Mouse (Mus musculus) ovary, adult 10 weeks (tissue): ENCODE results near the gene Olfr470. TPM values are rescaled to one million over a fixed set of nuclear protein-coding genes. Genes with fewer than 3 reads are reported as not detected.

ENCODE experiments used
- polyA plus RNA-seq: library from polyadenylated mRNA; stranded (reverse); fragments of 350-450 nt; fragmentation: Illumina TruSeq; extraction: RNeasy Lipid Tissue Mini Kit (QIAGEN cat#74804); gene quantifications from one replicate; pipeline ENCODE4 v1.2.3, GENCODE M21; 2014

Gene Olfr470
- not detected for polyA plus RNA-seq

DNA sequence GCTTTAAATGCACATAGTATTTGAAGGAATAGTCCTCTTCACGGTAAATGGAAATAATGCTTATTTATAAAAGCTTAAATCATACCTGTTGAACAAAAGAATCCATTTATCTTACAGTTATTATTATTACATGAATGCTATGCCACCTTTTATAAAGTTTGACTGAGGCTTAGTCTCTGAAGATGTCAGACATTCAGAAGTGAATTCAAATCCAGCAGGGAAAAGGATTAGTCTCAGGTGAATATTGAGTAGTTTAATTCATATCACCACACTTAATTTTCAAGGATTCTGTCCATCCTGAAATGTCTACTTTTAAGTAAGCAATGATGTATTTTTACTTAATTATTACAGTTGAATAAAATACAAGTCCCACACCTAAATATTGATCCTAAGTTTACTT is at the start of gene Olfr470:
TSS of gene Olfr470 (minus strand) at position 101 of the 400 bp plus-strand sequence.

DNA sequence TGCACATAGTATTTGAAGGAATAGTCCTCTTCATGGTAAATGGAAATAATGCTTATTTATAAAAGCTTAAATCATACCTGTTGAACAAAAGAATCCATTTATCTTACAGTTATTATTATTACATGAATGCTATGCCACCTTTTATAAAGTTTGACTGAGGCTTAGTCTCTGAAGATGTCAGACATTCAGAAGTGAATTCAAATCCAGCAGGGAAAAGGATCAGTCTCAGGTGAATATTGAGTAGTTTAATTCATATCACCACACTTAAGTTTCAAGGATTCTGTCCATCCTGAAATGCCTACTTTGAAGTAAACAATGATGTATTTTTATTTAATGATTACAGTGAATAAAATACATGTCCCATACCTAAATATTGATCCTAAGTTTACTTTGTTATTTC is 21.8 kb downstream of the Olfr470 start, which contains the start of gene Olfr469:
TSS of gene Olfr469 (minus strand) at position 101 of the 400 bp plus-strand sequence.

GRCm38 (mm10) chr7:107811963-107812362 is 35.3 kb downstream of the Olfr470 start, which contains the start of gene Olfr467:
Olfr467 (plus strand) TSS chr7:107812263.

GRCm38 (mm10) chr7:107801108-107801507 is 46.2 kb downstream of the Olfr470 start, which contains the start of gene Ovch2:
Ovch2 (minus strand) TSS chr7:107801208.

Other genes with a start within 250 kb of the Olfr470 start
- gene 5330417H12Rik, start 222.3 kb downstream of the Olfr470 start, polyA plus RNA-seq = not detected
- not detected for gene Cyb5r2, start 89.5 kb downstream of the Olfr470 start, polyA plus RNA-seq
- not detected for gene Ovch2, start 46.3 kb downstream of the Olfr470 start, polyA plus RNA-seq
- gene Olfr467, start 35.2 kb downstream of the Olfr470 start, polyA plus RNA-seq = not detected
- gene Olfr469, start 21.9 kb downstream of the Olfr470 start, polyA plus RNA-seq = not detected
- not detected for gene Olfr472, start 50.4 kb upstream of the Olfr470 start, polyA plus RNA-seq
- gene Olfr473, start 83.0 kb upstream of the Olfr470 start, polyA plus RNA-seq = not detected
- not detected for gene Olfr474, start 107.2 kb upstream of the Olfr470 start, polyA plus RNA-seq
- not detected for gene Olfr476, start 117.3 kb upstream of the Olfr470 start, polyA plus RNA-seq
- not detected for gene Olfr477, start 139.2 kb upstream of the Olfr470 start, polyA plus RNA-seq
- gene Olfr478, start 186.5 kb upstream of the Olfr470 start, polyA plus RNA-seq = not detected
- gene Olfr479, start 203.2 kb upstream of the Olfr470 start, polyA plus RNA-seq = not detected
- gene Olfr480, start 219.9 kb upstream of the Olfr470 start, polyA plus RNA-seq = not detected
- not detected for gene Olfr481, start 232.4 kb upstream of the Olfr470 start, polyA plus RNA-seq